Mouse (Mus musculus) E14TG2a.4 (cell line): ENCODE measurements around the gene Maats1.

Source experiments
- CTCF ChIP-seq: conservative IDR thresholded peaks from 2 replicates; pipeline ENCODE4 v1.5.1; 2014; ENCODE audit warnings: low read length
- NANOG ChIP-seq: IDR thresholded peaks from 2 replicates; pipeline ENCODE4 v1.6.1; 2014; ENCODE audit warnings: borderline replicate concordance, low read length, mixed read lengths

DNA sequence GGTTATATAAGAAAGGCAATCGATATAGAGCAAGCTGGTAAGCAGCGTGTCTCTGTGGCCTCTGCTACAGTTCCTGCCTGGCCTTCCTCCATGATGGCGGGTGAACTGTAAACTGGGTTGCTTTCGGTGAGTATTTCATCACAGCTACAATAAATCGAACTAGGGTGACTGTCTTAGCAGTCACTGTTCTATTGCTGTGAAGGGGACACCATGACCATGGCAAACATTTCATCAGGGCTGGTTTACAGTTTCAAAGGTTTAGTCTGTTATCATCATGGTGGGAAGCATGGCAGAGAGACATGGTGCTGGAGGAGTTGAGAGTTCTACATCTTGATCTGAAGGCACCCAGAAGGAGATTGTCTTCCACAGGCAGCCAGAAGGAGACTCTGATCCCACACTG lies 62.1 kb downstream of the Maats1 start:
- no peak for TF ChIP-seq CTCF
- no peak for TF ChIP-seq NANOG
